Mouse (Mus musculus): ENCODE data around the gene Camsap2. TPM values are rescaled to one million over a fixed set of nuclear protein-coding genes. Genes with fewer than 3 reads are reported as not detected.

Camsap2 gene
- 23.6 and 25.8 TPM in 2 replicates for polyA plus RNA-seq (2015; fragmentation: Nextera tagmentation; extraction: Ambion mirVana)

DNA sequence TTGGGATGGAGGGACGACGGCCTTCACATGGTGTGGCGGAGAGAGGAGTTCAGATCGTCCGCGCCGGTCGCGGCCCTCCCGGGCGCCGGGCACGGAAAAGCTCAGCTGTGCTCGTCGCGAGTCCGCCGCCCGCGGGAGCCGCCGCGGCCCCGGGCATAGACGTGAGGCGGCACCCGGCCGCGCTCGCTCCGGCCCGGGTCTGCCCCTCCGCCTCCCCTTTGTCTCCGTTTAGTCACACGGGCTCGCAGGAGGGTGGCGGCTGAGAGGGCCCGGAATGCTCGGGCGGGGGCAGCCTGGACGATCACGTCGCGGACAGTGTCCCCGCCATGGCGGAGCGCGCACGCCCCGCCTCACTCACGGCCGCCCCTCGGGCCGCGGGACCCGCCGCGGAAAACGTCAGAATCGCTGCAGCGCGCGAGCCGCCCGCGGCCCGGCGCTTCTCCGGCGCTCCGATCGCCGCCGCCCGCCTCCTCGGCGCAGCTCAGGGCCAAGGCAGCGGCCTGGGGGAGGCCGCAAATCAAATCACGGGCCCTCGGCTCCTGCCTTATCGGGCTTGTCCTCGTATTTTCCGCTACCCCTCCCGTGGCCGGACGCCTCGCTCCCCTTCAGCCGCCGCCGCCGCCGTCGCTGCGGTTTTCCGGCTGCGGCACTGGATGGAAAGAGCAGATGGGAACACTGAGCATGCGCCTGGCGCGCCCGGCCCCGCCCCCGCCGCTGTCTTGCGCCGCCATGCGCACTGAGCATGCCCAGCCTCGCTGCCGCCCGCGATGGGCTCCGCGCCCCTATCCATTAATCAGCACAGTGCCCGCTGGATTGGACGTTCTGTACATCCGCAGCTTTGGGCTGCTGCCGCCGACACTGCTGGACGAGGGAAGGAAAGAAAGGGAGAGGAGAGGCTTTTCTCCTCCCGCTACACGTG lies at the start of gene Camsap2:
Camsap2 (minus strand) TSS at position 651 of the 919 bp plus-strand sequence.
- Histone ChIP-seq H3K36me3 (ENCODE audit: control insufficient read depth, insufficient read depth, low read length) (no peaks in the 10 kb centered on the region), H3K27ac (ENCODE audit: low read depth, low read length) (peak within 1 kb of the TSS; percentile 98), H3K4me3 (ENCODE audit: low read length) (peak within 1 kb of the TSS; percentile 68), H3K9me3 (ENCODE audit: control insufficient read depth, low read length) (no peaks in the 10 kb centered on the region), H3K4me2 (ENCODE audit: low read length) (peak within 1 kb of the TSS; percentile 92), H3K27me3 (replicated peaks; ENCODE audit: control insufficient read depth, insufficient read depth, low read length) (no peaks in the 10 kb centered on the region), H3K4me1 (ENCODE audit: control insufficient read depth, insufficient read depth, low read depth, low read length) (peaks cover 26% of the 10 kb centered on the region), H3K9ac (ENCODE audit: low read depth, low read length) (peak within 1 kb of the TSS; percentile 94)
- WGBS, result under 1% methylated on average over 86 of the region's 121 CpGs
- peak; percentile 97 for ATAC-seq

DNA sequence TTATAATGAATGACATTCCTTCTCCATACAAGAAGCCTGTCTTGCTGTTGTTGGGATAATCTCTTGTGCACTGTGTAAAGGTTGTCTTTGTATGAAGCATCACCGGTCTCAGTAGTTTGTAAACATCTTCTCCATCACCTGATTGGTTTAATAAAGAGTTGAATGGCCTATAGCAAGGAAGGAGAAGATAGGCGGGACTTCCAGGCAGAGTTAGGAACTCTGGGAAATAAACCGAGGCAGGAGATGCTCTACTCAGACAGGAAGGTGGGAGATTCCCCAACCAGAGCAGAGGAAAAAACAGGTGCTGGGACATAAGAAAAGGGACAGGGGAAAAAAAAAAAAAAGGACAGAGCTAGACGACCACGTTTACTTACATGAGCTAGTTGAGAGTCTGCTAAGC lies 49.2 kb upstream of the Camsap2 start:
- 35% methylated on average over 5 of the region's 5 CpGs for WGBS
- Histone ChIP-seq H3K27ac (ENCODE audit: low read depth, low read length) (no peak overlapping the region), H3K36me3 (ENCODE audit: control insufficient read depth, insufficient read depth, low read length) (no peaks in the 10 kb centered on the region), H3K4me1 (ENCODE audit: control insufficient read depth, insufficient read depth, low read depth, low read length) (no peaks in the 10 kb centered on the region), H3K4me2 (ENCODE audit: low read length) (peak overlapping the region; percentile 0; the same call in 1 of the 2 replicates), H3K27me3 (replicated peaks; ENCODE audit: control insufficient read depth, insufficient read depth, low read length) (no peaks in the 10 kb centered on the region), H3K4me3 (ENCODE audit: low read length) (no peak overlapping the region), H3K9ac (ENCODE audit: low read depth, low read length) (no peak overlapping the region), H3K9me3 (ENCODE audit: control insufficient read depth, low read length) (no peaks in the 10 kb centered on the region)
- no peak for ATAC-seq

DNA sequence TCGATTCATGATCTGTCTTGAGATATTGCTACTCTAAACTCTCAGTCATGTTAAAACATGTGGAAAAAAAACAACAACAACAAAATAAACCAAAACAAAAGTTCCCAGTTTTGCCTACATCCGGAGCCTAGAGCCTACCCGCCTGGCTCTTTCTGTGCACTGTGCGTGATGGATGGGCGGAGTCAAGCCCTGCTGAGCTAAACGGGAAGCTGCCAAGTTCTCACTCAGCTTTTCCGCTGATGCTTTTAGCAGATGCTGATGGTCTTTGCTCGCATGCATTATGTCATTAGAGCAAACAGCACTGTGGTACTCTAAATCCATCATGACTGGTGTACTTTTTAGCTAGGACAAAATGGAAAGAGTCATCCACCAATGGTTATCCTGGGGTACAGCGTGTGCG lies 48.6 kb upstream of the Camsap2 start:
- Histone ChIP-seq H3K9ac (ENCODE audit: low read depth, low read length) (no peak overlapping the region), H3K4me1 (ENCODE audit: control insufficient read depth, insufficient read depth, low read depth, low read length) (no peaks in the 10 kb centered on the region), H3K4me3 (ENCODE audit: low read length) (no peak overlapping the region), H3K27me3 (replicated peaks; ENCODE audit: control insufficient read depth, insufficient read depth, low read length) (no peaks in the 10 kb centered on the region), H3K9me3 (ENCODE audit: control insufficient read depth, low read length) (no peaks in the 10 kb centered on the region), H3K4me2 (ENCODE audit: low read length) (peak overlapping the region; percentile 0; the same call in 1 of the 2 replicates), H3K36me3 (ENCODE audit: control insufficient read depth, insufficient read depth, low read length) (no peaks in the 10 kb centered on the region), H3K27ac (ENCODE audit: low read depth, low read length) (no peak overlapping the region)
- ATAC-seq, result peak; percentile 52; the same call in 1 of the 2 replicates
- WGBS, result 37% methylated on average over 10 of the region's 10 CpGs

DNA sequence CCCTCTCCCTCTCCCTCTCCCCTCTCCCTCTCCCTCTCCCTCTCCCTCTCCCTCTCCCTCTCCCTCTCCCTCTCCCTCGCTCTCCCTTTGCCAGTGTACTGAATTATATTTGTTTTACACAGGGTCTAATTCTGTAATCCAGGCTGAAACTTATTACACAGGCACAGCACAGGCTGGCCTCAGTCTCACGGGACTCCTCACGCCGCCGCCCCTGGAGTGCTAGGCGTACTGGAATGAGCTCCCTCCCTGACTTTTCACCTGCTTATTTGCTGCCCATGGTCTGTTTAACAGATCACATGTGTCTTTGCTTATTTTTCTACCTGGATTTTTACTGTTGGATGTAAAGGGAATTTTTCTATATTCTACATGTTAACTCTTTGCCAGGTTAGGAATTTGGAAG lies 41.0 kb upstream of the Camsap2 start:
- H3K36me3 ChIP-seq (ENCODE audit: control insufficient read depth, insufficient read depth, low read length), result no peaks in the 10 kb centered on the region
- H3K4me1 ChIP-seq (ENCODE audit: control insufficient read depth, insufficient read depth, low read depth, low read length), result no peaks in the 10 kb centered on the region
- no peak overlapping the region for H3K27ac ChIP-seq (ENCODE audit: low read depth, low read length)
- WGBS, result 29% methylated on average over 6 of the region's 6 CpGs
- H3K27me3 ChIP-seq (replicated peaks; ENCODE audit: control insufficient read depth, insufficient read depth, low read length), result no peaks in the 10 kb centered on the region
- no peak overlapping the region for H3K9ac ChIP-seq (ENCODE audit: low read depth, low read length)
- no peaks in the 10 kb centered on the region for H3K9me3 ChIP-seq (ENCODE audit: control insufficient read depth, low read length)
- no peak overlapping the region for H3K4me3 ChIP-seq (ENCODE audit: low read length)
- no peak overlapping the region for H3K4me2 ChIP-seq (ENCODE audit: low read length)
- ATAC-seq, result no peak

DNA sequence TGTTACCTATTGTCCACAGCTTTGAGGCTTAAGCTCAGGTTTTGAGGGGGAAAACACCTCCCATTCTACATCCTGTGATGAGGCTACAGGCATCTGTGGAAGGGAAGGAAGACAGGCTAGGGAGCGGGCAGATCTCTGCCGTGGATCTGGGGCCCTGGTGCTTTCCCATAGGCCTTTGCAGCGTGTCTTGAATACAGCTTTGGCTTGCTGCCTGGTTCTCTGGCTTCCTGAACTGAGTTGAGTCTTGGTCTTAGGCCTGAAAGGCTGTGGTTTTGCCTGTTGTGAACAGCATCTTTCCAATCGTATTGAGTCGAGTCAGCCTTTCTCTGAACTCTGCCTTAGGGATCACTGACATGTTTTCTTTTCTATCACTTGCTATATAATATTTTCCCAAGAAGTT lies 35.7 kb upstream of the Camsap2 start:
- Histone ChIP-seq H3K9ac (ENCODE audit: low read depth, low read length) (no peak overlapping the region), H3K4me1 (ENCODE audit: control insufficient read depth, insufficient read depth, low read depth, low read length) (no peaks in the 10 kb centered on the region), H3K4me3 (ENCODE audit: low read length) (no peak overlapping the region), H3K4me2 (ENCODE audit: low read length) (no peak overlapping the region), H3K27me3 (replicated peaks; ENCODE audit: control insufficient read depth, insufficient read depth, low read length) (no peaks in the 10 kb centered on the region), H3K27ac (ENCODE audit: low read depth, low read length) (no peak overlapping the region), H3K9me3 (ENCODE audit: control insufficient read depth, low read length) (no peaks in the 10 kb centered on the region), H3K36me3 (ENCODE audit: control insufficient read depth, insufficient read depth, low read length) (no peaks in the 10 kb centered on the region)
- no peak for ATAC-seq
- 74% methylated on average over 5 of the region's 5 CpGs for WGBS

DNA sequence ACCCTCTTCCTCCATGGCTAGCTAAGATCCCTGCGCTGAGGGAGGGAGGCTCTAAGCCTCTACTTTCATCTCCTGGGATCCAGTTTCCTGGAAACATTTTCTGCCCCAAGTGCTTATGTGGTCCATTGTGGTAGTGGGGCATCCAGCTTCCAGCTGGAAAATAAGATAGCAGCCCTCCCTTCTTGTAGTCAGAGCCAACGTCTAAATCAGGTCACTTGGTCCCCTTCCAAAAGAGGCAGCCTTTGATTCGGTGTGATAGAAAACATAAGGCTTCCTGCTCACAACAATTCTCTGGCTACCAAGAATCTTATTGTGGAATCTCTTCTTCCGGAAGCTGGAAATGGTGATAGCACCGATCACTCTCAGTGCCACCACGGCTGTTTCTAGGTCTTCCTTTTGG lies 35.3 kb upstream of the Camsap2 start:
- no peak for ATAC-seq
- no peaks in the 10 kb centered on the region for H3K4me1 ChIP-seq (ENCODE audit: control insufficient read depth, insufficient read depth, low read depth, low read length)
- WGBS, result 63% methylated on average over 6 of the region's 6 CpGs
- H3K4me2 ChIP-seq (ENCODE audit: low read length), result no peak overlapping the region
- H3K9ac ChIP-seq (ENCODE audit: low read depth, low read length), result no peak overlapping the region
- no peaks in the 10 kb centered on the region for H3K9me3 ChIP-seq (ENCODE audit: control insufficient read depth, low read length)
- no peak overlapping the region for H3K4me3 ChIP-seq (ENCODE audit: low read length)
- no peaks in the 10 kb centered on the region for H3K36me3 ChIP-seq (ENCODE audit: control insufficient read depth, insufficient read depth, low read length)
- no peak overlapping the region for H3K27ac ChIP-seq (ENCODE audit: low read depth, low read length)
- H3K27me3 ChIP-seq (replicated peaks; ENCODE audit: control insufficient read depth, insufficient read depth, low read length), result no peaks in the 10 kb centered on the region

DNA sequence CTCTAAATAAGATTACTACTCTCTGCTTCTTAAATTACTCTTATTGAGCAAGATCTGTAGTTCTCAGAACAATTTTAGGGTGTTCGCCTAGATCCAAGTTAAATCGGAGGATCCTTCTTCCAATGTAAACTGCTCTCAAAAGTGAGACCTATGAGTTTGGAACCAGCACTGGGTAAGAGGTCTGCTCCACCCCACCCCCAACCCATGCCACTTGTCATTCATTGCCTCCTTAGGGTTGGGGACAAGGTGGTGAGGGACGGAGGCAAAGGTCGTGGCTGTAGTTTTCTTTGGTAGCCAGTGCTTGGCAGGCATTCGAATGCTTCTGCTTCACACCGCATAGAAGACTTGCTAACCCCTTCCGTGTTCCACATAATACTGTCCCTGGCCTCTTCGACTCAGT lies 34.7 kb upstream of the Camsap2 start:
- H3K27ac ChIP-seq (ENCODE audit: low read depth, low read length), result no peak overlapping the region
- WGBS, result 89% methylated on average over 8 of the region's 8 CpGs
- no peaks in the 10 kb centered on the region for H3K4me1 ChIP-seq (ENCODE audit: control insufficient read depth, insufficient read depth, low read depth, low read length)
- H3K9ac ChIP-seq (ENCODE audit: low read depth, low read length), result no peak overlapping the region
- no peak overlapping the region for H3K4me2 ChIP-seq (ENCODE audit: low read length)
- no peaks in the 10 kb centered on the region for H3K9me3 ChIP-seq (ENCODE audit: control insufficient read depth, low read length)
- ATAC-seq, result no peak
- H3K4me3 ChIP-seq (ENCODE audit: low read length), result no peak overlapping the region
- no peaks in the 10 kb centered on the region for H3K36me3 ChIP-seq (ENCODE audit: control insufficient read depth, insufficient read depth, low read length)
- H3K27me3 ChIP-seq (replicated peaks; ENCODE audit: control insufficient read depth, insufficient read depth, low read length), result no peaks in the 10 kb centered on the region

DNA sequence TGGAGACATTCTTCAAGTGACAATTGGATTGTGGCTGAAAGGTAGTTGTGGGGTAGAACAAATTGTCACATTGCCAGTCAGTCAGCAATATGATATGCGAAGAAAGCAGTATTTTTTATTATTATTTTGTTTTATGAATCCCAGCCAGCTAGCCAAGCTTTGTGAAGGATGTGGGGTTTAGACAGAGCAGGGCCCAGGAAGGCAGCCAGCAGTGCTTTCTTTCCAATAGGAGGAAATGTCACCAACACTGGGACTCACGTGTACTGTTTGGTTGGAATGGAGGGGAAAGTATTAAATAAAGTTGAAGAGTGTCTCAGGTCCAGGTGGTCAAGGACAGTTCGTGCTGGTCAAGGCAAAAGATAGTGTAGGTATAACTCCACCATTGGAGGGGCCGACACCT lies 34.3 kb upstream of the Camsap2 start:
- H3K9me3 ChIP-seq (ENCODE audit: control insufficient read depth, low read length), result no peaks in the 10 kb centered on the region
- no peak for ATAC-seq
- H3K9ac ChIP-seq (ENCODE audit: low read depth, low read length), result no peak overlapping the region
- H3K27ac ChIP-seq (ENCODE audit: low read depth, low read length), result no peak overlapping the region
- no peak overlapping the region for H3K4me3 ChIP-seq (ENCODE audit: low read length)
- H3K4me2 ChIP-seq (ENCODE audit: low read length), result no peak overlapping the region
- no peaks in the 10 kb centered on the region for H3K4me1 ChIP-seq (ENCODE audit: control insufficient read depth, insufficient read depth, low read depth, low read length)
- 95% methylated on average over 4 of the region's 4 CpGs for WGBS
- no peaks in the 10 kb centered on the region for H3K27me3 ChIP-seq (replicated peaks; ENCODE audit: control insufficient read depth, insufficient read depth, low read length)
- no peaks in the 10 kb centered on the region for H3K36me3 ChIP-seq (ENCODE audit: control insufficient read depth, insufficient read depth, low read length)

DNA sequence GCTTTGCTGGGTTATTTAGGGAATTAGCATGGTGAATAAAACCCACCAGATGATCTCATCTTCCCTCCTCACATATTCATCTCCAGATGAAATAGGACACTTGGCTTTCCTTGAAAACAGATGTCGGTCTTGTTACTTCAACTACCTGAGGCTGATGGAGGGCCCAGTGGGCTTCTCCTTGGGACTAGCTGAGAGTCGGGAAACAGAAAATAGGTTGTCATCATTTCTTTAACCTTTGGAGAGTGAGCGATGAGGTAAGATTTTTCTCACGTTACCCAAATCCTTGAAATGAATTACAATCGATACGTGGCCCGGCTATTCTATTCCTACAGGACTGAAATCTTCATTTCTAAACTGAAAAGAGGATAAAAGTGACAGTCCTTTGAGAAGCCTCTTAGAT lies 33.4 kb upstream of the Camsap2 start:
- Histone ChIP-seq H3K9me3 (ENCODE audit: control insufficient read depth, low read length) (no peaks in the 10 kb centered on the region), H3K27ac (ENCODE audit: low read depth, low read length) (no peak overlapping the region), H3K27me3 (replicated peaks; ENCODE audit: control insufficient read depth, insufficient read depth, low read length) (no peaks in the 10 kb centered on the region), H3K4me1 (ENCODE audit: control insufficient read depth, insufficient read depth, low read depth, low read length) (no peaks in the 10 kb centered on the region), H3K9ac (ENCODE audit: low read depth, low read length) (no peak overlapping the region), H3K36me3 (ENCODE audit: control insufficient read depth, insufficient read depth, low read length) (no peaks in the 10 kb centered on the region), H3K4me3 (ENCODE audit: low read length) (no peak overlapping the region), H3K4me2 (ENCODE audit: low read length) (no peak overlapping the region)
- no peak for ATAC-seq
- WGBS, result 85% methylated on average over 7 of the region's 7 CpGs

Data from hindbrain, embryonic 16.5 days (tissue).